Mouse (Mus musculus): ENCODE data around the gene Rere. TPM values are rescaled to one million over a fixed set of nuclear protein-coding genes. Genes with fewer than 3 reads are reported as not detected.
"Not testable (repeated sequence)": the region's sequence is repeated elsewhere in the genome, so short reads cannot be mapped to it uniquely, and the experiment has no call there.

Rere gene
- total RNA-seq, 2 experiments from 2014 or later = 37.8 to 51.5 TPM

GRCm38 (mm10) chr4:150522425-150522824 is 241.0 kb downstream of the Rere start:
- intact Hi-C loops (cut with DNase I) = no loop called here
- no peak for DNase-seq (ENCODE audit: low spot score)

- no peak for DNase-seq (ENCODE audit: low spot score)
- intact Hi-C loops (cut with DNase I) = no loop called here
Measured at GRCm38 (mm10) chr4:150523351-150523750, 241.9 kb downstream of the Rere start.

- intact Hi-C loops (cut with DNase I) = no loop called here
- no peak for DNase-seq (ENCODE audit: low spot score)
Measured at GRCm38 (mm10) chr4:150526269-150526668, 244.8 kb downstream of the Rere start.

- DNase-seq (ENCODE audit: low spot score) = no peak
- intact Hi-C loops (cut with DNase I) = no loop called here
Measured at GRCm38 (mm10) chr4:150528426-150528825, 247.0 kb downstream of the Rere start.

GRCm38 (mm10) chr4:150528846-150529245 is 247.4 kb downstream of the Rere start:
- DNase-seq (ENCODE audit: low spot score) = no peak
- intact Hi-C loops (cut with DNase I) = no loop called here

- no peak for DNase-seq (ENCODE audit: low spot score)
- intact Hi-C loops (cut with DNase I) = no loop called here
Measured at GRCm38 (mm10) chr4:150531869-150532268, 250.4 kb downstream of the Rere start.

- no peak for DNase-seq (ENCODE audit: low spot score)
- intact Hi-C loops (cut with DNase I) = no loop called here
Measured at GRCm38 (mm10) chr4:150536821-150537510, 255.5 kb downstream of the Rere start.

- intact Hi-C loops (cut with DNase I) = no loop called here
- no peak for DNase-seq (ENCODE audit: low spot score)
Measured at GRCm38 (mm10) chr4:150539846-150540245, 258.4 kb downstream of the Rere start.

- no peak for DNase-seq (ENCODE audit: low spot score)
- intact Hi-C loops (cut with DNase I) = no loop called here
Measured at GRCm38 (mm10) chr4:150540392-150541094, 259.1 kb downstream of the Rere start.

- intact Hi-C loops (cut with DNase I) = no loop called here
Measured at GRCm38 (mm10) chr4:150544231-150544630, 262.8 kb downstream of the Rere start.

GRCm38 (mm10) chr4:150544652-150545258 is 263.3 kb downstream of the Rere start:
- intact Hi-C loops (cut with DNase I) = no loop called here
- DNase-seq (ENCODE audit: low spot score) = peak; percentile 30

More at GRCm38 (mm10) chr4:150544231-150544630, 262.8 kb downstream of the Rere start:
- no peak for DNase-seq (ENCODE audit: low spot score)

GRCm38 (mm10) chr4:150545775-150546174 is 264.3 kb downstream of the Rere start:
- intact Hi-C loops (cut with DNase I) = no loop called here

GRCm38 (mm10) chr4:150546296-150546695 is 264.9 kb downstream of the Rere start:
- intact Hi-C loops (cut with DNase I); DNase-seq (ENCODE audit: low spot score): not testable (repeated sequence)

More at GRCm38 (mm10) chr4:150545775-150546174, 264.3 kb downstream of the Rere start:
- no peak for DNase-seq (ENCODE audit: low spot score)

- DNase-seq (ENCODE audit: low spot score) = no peak
- intact Hi-C loops (cut with DNase I) = no loop called here
Measured at GRCm38 (mm10) chr4:150549393-150549792, 267.9 kb downstream of the Rere start.

GRCm38 (mm10) chr4:150549989-150550716 is 268.7 kb downstream of the Rere start:
- intact Hi-C loops (cut with DNase I) = no loop called here
- no peak for DNase-seq (ENCODE audit: low spot score)

GRCm38 (mm10) chr4:150551390-150551789 is 269.9 kb downstream of the Rere start:
- intact Hi-C loops (cut with DNase I) = no loop called here

GRCm38 (mm10) chr4:150552751-150553600 is 271.5 kb downstream of the Rere start:
- DNase-seq (ENCODE audit: low spot score) = no peak
- intact Hi-C loops (cut with DNase I) = no loop called here

More at GRCm38 (mm10) chr4:150551390-150551789, 269.9 kb downstream of the Rere start:
- DNase-seq (ENCODE audit: low spot score) = no peak

GRCm38 (mm10) chr4:150555783-150556182 is 274.3 kb downstream of the Rere start:
- DNase-seq (ENCODE audit: low spot score) = no peak
- intact Hi-C loops (cut with DNase I) = no loop called here
